Mouse (Mus musculus) brain, embryonic 14.5 days (tissue): ENCODE data around the gene Wdr60.

Source experiments
- CTCF ChIP-seq: fragments of 200-500 bp; IDR thresholded peaks from 2 replicates; pipeline ENCODE4 v1.5.1; 2012; ENCODE audit warnings: inconsistent platforms, mild to moderate bottlenecking, moderate library complexity, borderline replicate concordance; ENCODE audit not compliant: insufficient read depth, insufficient read length; ENCODE audit errors: extremely low read depth
- POLR2A ChIP-seq: fragments of 200-500 bp; IDR thresholded peaks from 2 replicates; pipeline ENCODE4 v1.6.1; 2012; ENCODE audit warnings: mild to moderate bottlenecking, inconsistent platforms, borderline replicate concordance; ENCODE audit not compliant: poor library complexity, insufficient read depth, insufficient read length, severe bottlenecking; ENCODE audit errors: extremely low read depth

GRCm38 (mm10) chr12:116283511-116283910 lies 20.7 kb upstream of the Wdr60 start:
- no peak for TF ChIP-seq CTCF
- TF ChIP-seq POLR2A, result no peak
